Mouse (Mus musculus) cerebellum, adult 11-12 months (tissue): ENCODE data around the gene Ccdc187.

ENCODE experiments used
- DNase-seq: peaks from one replicate; pipeline ENCODE4 v3.0.0; 2022

Gene Ccdc187

DNA sequence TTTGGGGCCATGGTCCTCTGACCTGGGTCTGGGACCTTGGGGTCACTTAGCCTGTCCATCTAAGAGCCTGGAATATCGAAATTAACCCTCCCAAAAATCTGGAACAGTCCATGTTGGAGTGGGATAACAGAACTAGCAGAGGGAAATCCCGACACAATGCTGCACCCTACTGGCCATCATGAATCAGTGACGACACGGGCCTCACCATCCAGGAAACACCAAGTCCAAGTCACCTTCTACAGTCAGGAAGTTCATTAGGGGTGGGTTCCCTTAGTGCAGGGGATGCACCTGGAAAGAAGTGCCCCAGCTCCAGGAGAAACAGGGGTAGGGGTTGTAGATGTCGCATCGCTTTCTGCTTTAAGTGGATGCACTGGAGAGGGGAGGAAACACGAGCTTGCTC is 20.7 kb downstream of the Ccdc187 start:
- DNase-seq = peak; percentile 51

DNA sequence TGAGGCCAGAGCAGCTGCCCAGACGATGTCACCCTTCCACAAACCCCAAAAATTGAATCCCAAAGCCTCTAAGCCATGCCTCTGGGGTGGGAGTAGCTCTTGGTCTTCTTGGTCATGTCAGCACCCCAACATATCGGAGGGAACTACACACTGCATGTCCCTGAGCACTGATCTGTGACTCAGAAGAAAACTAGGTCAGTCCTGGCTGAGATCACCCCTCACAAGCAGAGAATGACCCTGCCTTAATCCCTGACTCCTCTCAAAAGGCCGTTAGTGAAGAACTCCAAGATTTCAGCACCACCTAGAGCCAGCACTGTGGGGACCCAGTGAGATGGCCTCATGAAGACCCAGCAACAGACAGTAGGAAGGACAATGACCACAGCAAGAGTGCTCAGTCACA is 26.1 kb downstream of the Ccdc187 start:
- no peak for DNase-seq

DNA sequence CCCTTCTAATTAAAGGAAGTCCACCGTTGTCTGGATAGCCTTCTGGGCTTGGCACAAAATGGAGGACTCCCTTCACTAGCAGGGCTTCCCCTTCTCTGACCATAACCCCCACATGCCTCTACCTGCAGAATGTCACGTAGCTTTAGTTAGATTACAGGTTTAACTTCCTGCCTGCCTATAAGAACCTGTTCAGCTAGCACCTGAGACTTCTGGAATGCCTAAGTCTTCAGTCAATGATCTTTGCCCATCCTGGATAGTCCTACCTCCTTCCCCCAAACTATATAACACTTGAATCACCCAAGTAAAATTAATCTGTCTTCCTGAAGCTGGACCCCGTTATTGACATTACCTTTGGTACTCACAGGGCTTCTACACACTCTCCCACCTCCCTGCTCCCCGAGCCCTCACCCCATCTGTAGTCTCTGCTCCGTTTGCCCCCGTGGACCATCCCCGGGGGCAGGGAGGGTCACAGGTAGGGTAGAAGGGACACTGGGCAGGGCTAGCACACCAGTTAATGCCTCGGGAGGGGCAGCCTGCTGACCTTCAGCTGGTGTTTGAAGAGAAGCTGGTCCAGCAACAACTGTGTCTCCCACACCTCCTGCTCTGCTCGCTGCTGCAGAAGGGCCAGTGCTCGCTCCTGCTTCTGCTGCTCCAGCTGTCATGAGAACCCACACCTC is 28.2 kb downstream of the Ccdc187 start:
- DNase-seq = no peak

DNA sequence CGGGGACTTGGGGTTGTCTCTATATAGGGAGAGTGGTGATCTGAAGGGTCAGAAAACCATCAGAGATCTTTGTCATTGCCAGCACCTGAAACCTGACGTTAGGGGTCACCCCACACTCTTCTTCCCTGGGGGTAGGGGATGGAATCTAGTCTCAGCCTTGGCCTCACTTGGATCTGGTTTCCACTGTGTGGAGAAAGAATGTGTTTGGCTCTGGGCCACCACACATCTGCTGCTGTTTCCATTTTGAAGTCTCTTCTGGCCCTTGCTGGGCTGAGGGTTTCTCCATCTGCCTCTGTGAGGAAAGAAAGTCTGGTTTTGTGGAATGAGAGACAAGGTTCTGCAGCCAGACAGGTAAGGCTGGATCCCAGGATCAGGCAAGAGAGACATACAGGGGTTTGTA is 29.3 kb downstream of the Ccdc187 start:
- DNase-seq = no peak

- DNase-seq = no peak
These were observed 29.7 kb downstream of the Ccdc187 start for GRCm38 (mm10) chr2:26264646-26265045.

DNA sequence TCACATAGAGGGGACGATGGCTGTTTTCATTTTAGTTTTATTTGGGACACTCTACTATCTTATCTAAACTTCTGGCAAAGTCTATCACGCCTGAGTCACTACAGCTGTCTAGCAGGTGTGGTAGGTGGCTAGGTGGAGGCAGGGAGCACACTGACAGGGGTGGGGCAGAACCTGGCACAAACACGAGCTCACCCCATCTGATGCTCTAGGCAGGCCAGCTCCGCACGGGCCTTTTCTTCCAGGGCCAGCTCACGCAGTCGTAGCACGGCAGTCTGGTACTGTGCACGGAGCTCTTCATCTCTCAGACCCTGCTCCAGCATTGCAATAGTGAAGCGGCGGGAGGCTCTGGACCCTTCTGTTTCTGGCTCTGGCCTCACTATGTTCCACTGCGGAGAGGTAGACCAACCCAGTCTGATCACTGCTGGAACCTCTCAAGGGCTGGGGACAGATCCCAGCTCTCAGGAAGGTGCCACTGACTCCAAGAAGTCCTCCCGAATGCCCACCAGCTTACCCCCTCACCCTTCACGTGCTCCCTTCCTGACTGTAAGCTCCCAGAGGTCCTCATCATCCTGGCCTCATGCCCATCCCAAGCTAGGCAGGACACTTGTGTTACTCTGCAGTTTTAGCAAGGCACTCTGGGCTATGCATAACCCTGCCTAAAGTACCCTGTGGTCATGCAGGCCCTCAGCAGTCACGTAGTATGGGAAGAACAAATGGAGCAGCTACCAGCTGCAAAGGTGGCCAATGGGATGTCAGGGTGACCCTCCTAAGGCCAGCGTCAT is 36.9 kb downstream of the Ccdc187 start:
- DNase-seq = no peak

DNA sequence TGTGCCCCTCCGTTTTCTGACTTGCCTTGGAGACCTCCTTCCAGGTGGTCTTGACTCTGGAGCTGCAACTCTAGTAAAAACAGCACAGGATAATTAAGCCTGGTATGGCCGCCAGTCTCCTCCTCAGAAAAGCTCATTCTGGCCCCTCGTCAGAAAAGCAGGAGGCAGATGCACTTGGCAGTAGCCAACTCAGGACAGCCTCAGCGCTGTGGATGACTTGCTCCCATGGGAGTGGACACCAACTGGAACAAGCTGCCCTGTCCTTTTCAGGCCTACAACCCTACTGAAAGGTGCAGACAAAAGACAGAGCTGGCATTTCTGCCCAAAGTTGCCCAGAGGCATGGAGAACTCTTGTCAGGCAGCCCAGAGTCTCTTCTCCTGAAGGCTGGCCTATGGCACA is 39.5 kb downstream of the Ccdc187 start:
- DNase-seq = no peak

DNA sequence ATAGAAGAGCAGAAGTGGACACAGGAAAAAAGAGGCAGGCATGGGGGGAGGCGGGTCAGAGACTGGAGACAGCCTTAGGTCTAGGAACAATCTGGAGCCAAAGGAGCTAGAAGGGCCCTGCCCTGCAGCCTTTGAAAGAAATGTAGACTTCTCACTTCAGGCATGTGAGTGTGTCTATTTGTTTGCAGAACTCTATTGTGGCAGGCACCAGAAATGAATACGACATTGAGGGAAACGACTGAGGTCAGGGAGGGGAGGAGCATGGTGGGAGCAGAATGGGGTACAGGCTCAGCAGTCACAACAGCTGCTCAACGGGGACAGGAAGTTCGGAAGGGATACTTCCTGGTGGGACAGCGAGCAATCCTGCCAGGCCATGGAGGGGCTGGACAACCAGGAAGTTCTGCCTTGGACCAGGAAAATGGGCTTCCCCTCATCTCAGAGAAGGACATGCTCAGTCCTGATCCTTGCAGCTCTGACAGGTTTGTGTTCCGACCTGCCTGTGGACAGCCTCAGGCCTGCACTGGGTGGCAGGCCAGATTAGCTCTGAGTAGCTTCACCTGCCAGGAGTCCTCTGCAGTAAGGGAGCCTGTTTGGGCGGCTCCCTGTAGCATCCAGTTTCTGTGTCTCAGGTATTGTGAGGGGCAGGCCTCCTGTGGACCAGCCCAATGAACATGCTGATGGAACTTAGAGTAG is 41.7 kb downstream of the Ccdc187 start:
- no peak for DNase-seq

DNA sequence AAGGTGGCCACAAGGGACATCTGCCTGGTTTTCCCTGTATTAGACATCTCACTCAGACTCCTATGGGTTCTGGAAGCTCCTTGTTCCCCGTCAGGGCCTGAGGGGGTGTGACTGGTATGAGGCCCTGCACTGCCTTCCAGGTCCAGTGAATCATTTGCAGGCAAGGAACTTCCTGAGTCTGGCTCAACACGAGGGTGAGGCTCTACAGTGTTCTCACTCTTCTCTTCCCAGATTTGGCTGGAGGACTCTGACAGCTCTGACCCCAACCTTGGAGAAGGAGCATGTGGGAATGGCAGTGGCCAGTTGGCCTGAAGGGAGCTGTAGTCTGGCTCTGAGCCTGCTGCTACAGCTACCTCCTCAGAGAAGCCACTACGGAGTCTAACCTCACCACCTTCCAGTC is 46.8 kb downstream of the Ccdc187 start:
- DNase-seq = no peak

- DNase-seq = no peak
These were observed 53.5 kb downstream of the Ccdc187 start for GRCm38 (mm10) chr2:26240841-26241240.

- no peak for DNase-seq
These were observed 54.0 kb downstream of the Ccdc187 start for GRCm38 (mm10) chr2:26240330-26240729.

- peak; percentile 87 for DNase-seq
These were observed 57.0 kb downstream of the Ccdc187 start, which contains the start of gene Qsox2 for GRCm38 (mm10) chr2:26237290-26237782. Qsox2 (minus strand) TSS chr2:26237525.

DNA sequence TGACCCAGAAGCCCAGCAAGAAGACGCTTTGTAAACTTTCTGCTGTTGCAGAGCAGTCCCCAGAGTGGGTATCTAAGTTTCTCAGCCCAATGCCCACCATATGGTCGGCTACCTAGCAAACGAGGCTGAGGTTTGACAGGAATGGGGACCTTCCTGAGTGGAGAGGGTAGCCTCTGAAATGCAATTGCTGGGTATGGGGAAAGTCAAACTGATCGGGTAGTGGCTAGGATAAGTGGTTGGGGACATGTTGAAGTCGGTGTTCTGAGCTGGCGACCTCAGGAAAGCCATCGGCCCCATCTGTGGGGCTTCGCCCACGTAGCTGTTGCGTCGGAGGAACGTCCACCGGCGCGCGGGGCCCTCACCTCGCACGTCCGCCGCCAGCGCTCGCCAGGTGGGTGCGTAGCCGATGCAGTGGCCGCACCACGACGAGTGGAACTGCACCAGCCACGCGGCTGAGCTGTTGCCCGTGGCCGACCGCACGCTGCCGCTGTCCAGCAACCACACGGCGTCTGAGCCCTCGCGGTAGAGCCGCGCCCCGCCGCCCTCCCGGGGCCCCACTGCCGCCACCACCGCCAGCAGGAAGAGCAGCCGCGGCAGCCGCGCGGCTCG is 57.6 kb downstream of the Ccdc187 start:
- no peak for DNase-seq

DNA sequence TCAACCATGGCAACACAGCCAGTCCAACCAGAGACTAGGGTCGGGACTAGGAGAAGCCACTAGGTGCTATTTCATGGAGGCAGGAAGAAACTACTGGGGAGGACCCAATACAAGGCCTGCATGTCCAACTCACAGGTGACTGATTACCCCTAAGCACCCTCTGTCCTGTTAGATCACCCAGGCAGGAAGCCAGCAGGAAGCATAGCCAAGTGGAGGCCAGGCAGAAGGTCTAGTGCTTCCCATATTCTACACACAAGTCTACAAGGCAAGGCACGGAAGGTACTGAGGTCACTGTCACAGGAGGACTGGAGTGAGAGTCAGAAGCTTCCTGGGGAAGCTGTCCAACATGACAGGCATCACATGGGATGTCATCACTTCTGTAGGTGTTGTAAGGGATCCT is 59.6 kb downstream of the Ccdc187 start:
- no peak for DNase-seq

DNA sequence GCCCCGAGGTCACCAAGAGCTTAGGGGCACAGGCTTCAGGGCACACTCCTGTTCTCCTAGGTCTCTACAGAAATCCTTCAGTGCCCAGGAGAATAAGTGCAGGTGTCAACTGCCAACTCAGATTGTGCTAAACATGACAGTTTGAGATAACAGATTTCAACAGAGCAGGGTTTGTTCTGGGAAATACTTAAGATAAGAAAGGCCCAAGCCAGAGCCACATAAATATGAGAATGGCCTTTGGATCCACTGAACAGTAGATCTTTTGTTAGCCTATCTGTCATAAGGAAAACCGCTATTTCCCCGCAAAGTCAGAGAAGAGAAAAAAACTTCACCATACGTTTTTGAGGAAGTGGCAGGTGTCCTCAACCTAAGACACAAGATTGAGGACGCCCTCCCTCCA is 60.1 kb downstream of the Ccdc187 start:
- no peak for DNase-seq

DNA sequence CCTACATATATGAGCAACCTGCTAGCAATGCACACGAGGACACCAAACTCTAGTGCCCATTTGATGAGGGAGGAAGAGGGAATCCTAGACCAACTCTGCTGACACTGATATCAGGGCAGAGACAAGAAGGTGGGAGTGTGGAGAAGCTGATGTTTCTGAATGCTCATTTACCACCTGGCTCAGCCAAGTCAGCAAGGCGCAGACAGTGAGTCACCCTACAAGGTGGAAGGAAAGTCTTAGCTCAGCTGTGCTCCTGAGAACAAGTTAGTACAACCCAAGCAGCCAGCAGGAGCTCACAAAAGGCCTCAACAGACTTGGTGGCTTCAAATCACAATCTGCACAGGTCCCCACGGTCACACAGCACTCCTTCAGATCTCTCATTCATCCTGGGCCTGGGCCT is 63.0 kb downstream of the Ccdc187 start:
- DNase-seq = no peak

DNA sequence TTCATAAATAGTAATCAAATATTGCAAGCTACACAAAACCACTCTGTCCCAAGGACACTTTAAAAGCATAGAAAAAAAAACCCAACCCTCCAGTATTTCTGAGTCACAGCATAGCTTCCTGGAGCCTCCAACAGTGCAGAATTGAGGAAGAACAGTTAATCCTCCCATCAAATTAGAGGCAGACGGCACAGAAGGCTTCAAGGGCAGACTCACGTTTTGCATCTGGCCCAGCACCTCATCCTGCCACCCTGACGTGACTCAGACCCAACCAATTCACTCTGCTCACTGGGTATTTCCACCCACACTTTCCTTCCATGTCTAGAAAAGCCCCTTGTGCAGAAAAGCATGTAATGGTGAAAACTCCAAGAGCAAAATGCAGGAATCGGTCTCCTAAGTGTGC is 64.1 kb downstream of the Ccdc187 start:
- DNase-seq = no peak

DNA sequence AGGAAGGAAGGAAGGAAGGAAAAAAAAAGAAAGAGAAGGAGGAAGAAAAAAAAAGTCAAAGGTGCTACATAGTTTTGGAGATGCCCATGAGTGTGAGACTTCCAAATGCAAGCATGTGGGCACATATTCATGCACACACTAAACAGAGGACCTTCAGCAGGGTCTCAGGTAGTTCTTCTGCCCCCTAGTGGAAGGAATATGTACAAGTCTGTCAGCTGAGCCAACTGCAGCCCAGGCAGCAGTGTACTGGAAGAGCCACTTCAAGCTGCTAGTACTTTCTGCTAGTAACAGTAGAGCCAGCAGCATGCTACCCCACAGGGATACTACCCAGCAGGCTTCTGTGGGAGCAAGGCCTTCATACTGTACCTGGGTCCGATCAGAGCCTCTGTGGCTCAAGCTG is 66.6 kb downstream of the Ccdc187 start:
- peak; percentile 69 for DNase-seq

DNA sequence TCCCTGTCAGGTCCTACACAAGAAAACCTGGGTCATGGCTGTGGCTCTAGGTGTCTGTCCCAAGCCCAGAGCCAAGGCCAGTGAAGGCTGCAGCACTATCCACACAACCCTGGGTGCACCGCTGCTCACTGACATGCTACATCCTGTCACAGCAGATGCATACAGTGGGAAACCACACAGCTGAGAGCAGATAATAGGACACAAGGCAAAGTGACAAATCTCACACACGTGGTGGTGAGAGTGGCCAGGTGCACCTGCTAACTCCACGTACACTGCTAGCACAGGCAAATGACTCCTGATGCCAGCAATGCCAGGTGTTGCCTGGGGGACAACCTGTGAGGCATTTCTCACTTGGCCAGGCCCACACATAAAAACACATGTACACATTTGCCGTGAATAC is 69.1 kb downstream of the Ccdc187 start:
- DNase-seq = no peak

GRCm38 (mm10) chr2:26223961-26224360 is 70.4 kb downstream of the Ccdc187 start:
- peak; percentile 76 for DNase-seq

DNA sequence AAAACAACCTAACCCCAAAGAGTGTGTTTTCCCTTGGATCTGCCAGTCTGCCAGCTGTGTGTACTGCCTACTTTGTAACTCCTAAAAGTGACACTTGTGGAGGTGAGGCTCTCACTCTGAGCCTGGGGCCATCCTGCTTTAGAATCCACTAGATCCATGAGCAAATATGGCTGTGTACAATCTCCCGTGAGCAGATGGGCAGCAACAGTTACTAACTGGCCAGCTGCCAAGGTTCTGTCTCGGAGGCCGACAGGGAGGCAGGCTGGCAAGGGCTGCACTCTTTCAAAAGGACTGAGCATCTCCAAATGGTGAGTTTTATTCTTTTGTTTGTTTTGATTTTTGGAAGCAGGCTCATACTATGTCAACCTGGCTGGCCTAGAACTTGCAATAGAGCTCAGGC is 79.8 kb downstream of the Ccdc187 start:
- DNase-seq = peak; percentile 90

GRCm38 (mm10) chr2:26209566-26209965 is 84.8 kb downstream of the Ccdc187 start:
- DNase-seq = no peak

- no peak for DNase-seq
These were observed 86.1 kb downstream of the Ccdc187 start, which contains the start of gene Lhx3 for GRCm38 (mm10) chr2:26208126-26208789. Lhx3 (minus strand) TSS chr2:26208289.
